In genomic region chr14:25865251-25865650, GRCm38 (mm10) we compare ENCODE assay signal across 31 mouse cellular contexts. TPM values are rescaled to one million over a fixed set of nuclear protein-coding genes. Genes with fewer than 3 reads are reported as not detected.
"Had no signal": no experiment of that assay in that cellular context is flagged by ENCODE, and none has a peak within 500 bp of the region (broad histone marks: within the 10 kb centered on the region; RNA-seq: fewer than 3 reads in every experiment).

No protein-coding gene starts in this region.

- H3K4me3 ChIP-seq: heart, embryonic 10.5 days; heart, embryonic 12.5 days; hindbrain, embryonic 10.5 days; hindbrain, embryonic 12.5 days; intestine, embryonic 15.5 days; left cerebral cortex, adult 2 months; limb, embryonic 13.5 days; limb, embryonic 15.5 days; liver, embryonic 12.5 days had no signal

- H3K36me3 ChIP-seq: heart, embryonic 10.5 days; heart, embryonic 12.5 days; hindbrain, embryonic 10.5 days; hindbrain, embryonic 12.5 days; intestine, embryonic 15.5 days; limb, embryonic 13.5 days; limb, embryonic 15.5 days; liver, embryonic 12.5 days had no signal

- H3K9me3 ChIP-seq: heart, embryonic 10.5 days; heart, embryonic 12.5 days; hindbrain, embryonic 10.5 days; hindbrain, embryonic 12.5 days; intestine, embryonic 15.5 days; limb, embryonic 13.5 days; limb, embryonic 15.5 days; liver, embryonic 12.5 days had no signal

- H3K27me3 ChIP-seq: heart, embryonic 12.5 days; hindbrain, embryonic 12.5 days; intestine, embryonic 15.5 days; limb, embryonic 13.5 days; limb, embryonic 15.5 days; liver, embryonic 12.5 days had no signal

- H3K27ac ChIP-seq: hindbrain, embryonic 10.5 days; hindbrain, embryonic 12.5 days; hindbrain, embryonic 14.5 days; intestine, embryonic 15.5 days; left cerebral cortex, adult 2 months; limb, embryonic 13.5 days; limb, embryonic 15.5 days; liver, embryonic 12.5 days had no signal

- H3K4me1 ChIP-seq: hindbrain, embryonic 12.5 days had no signal

- DNase-seq: gastrocnemius, postnatal 10 days; gastrocnemius, postnatal 25 days; heart, adult 18-20 months; heart, postnatal 10 days; heart, postnatal 4 days; kidney, adult 18-20 months; kidney, adult 8-10 months; kidney, postnatal 10 days; kidney, postnatal 25 days; kidney, postnatal 4 days; layer of hippocampus, adult 9-11 months had no signal

RNA-seq across cellular contexts. Expression of gene Plac9a, which starts 37.6 kb away (rescaled TPM):
- total RNA-seq: granulocyte monocyte progenitor cell, adult 5-6 weeks; layer of hippocampus, adult 8-10 months; left cerebral cortex, adult 2 months; left cerebral cortex, postnatal 14 days; left cerebral cortex, postnatal 36 days; liver, adult 2 months had no signal
- polyA plus RNA-seq: heart, embryonic 10.5 days; heart, embryonic 12.5 days; heart, embryonic 14.5 days; hindbrain, embryonic 10.5 days; hindbrain, embryonic 12.5 days; hindbrain, embryonic 14.5 days; hindbrain, embryonic 16.5 days; inflammation-experienced regulatory T-cells, adult 6 months; intestine, embryonic 15.5 days; kidney, embryonic 16.5 days; limb, embryonic 11.5 days; limb, embryonic 13.5 days; limb, embryonic 15.5 days; liver, adult 2 months; liver, embryonic 12.5 days had no signal
